Mouse (Mus musculus) fat pad, adult 2 months (tissue): Measurements from ENCODE around the gene Itga9.

Source experiments
- DNase-seq: peaks from one replicate; pipeline ENCODE4 v3.0.0-alpha.2; 2011; ENCODE audit warnings: low read depth, low spot score; ENCODE audit errors: extremely low read depth

Itga9 gene

DNA sequence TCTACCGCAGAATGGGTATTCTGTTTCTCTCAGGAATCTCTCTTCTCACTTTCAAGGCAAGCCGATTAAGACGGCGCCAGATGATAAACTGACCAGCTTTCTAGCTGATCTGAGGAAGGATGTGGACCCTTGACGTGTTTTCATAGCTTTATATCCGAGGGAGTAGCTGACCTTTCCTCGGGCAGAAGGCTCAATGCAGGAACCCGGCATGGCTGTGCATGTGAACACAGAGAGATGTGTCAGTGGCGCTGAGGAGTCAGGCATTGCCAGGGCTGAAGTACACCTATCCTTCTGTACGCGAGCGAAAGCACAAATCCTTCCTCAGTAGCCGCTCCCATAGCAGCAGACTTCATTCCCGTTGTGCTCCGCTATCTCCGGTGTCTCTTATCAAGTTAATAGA is 207.6 kb downstream of the Itga9 start:
- no peak for DNase-seq

GRCm38 (mm10) chr9:118814461-118814860 is 208.0 kb downstream of the Itga9 start:
- DNase-seq = no peak

DNA sequence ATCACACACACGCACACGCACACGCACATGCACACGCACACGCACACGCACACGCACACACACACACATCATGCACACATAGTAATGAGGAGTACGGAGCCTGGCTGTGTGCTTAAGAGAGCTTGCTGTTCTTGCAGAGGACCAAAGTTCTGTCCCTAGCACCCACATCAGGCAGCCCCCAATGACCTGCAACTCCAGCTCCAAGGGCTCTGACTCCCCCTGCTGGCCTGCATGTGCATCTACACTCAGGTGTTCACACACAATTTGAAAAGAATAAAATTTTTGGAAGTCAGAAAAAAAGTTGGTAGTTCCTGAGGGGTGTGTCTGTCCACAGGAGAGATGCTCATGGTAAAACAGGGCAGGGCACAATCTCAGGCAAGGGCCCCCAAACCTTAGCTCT is 209.1 kb downstream of the Itga9 start:
- DNase-seq = no peak

DNA sequence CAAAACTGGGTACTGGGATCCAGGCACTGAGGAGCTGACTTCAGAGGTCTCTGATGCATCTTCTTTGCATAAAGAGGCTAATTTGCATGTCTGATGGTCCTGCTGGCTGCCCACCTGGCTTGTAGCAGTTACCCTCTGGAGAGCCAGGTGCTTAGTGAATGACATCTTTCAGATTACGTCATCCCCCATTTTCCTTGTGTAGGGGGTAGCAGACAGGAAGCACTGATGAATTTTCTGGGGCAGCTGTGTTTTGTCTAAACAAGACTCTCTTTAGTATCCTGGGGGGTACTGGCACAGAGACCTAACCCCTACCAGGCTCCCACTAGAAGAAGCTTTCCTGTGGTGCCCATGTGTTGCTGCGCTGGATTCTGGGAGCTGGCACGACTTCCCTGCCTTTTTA is 212.0 kb downstream of the Itga9 start:
- no peak for DNase-seq

DNA sequence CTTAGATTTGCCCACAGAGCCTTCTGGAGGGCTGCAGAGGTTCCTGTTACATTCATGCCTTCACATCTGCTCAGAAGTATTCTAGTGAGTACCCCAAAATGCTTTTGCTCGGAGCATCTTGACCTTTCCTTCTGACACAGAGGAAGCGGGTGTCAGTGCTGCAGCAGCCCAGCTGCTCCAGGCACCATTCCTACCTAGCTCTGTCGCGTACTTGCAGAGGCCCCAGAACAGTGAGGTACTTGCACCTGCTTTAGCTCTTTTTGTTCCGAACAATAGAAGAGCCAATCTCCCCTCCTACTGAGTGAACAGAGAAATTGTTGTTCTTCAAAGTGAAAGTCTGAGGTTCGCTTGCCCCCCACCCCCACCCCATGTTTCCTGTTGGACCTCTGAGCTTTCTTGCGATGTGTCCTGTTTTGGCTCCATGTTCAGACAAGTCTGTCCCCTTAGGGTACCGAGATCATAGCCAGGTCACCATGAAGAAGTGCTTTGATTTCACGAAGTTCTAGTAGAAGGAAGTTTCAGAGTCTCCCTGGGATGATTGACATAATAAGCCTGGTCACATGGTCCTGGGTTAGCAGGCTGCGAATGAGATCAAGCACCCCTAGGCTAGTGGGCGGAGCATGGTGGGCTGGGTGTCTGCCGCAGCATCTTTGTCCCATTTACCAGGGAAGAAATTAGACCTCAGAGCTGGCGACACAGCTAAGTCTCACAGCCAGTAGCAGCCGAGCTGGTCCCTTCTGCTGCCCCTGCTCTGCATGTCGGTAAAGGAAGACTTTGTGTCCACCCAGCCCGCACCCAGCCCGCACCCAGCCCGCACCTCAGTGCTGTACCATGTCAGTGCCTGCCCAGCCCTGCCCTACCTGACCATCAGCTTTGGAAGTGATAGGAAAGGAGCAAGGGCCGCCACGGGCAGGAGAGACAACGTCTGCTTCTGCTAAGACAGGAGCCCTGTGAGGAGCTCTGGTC is 215.0 kb downstream of the Itga9 start:
- DNase-seq = no peak

DNA sequence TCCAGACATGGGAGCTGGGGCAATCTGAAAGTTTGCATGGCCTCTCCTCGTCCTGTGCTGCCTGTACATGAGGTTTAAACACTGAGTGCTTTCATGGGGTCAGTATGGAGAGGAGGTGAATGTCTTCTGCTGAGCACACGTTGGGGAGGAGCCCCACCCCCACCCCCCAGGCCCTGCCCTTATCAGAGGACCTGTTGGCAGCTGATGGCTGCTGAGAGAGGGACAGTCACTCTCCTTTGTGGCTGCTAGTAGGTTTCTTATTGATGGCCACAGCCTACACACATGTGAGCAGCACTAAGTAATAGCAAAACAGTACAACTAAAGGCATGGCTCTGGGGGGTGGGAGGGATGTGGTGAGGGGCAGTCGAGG is 215.7 kb downstream of the Itga9 start:
- no peak for DNase-seq

GRCm38 (mm10) chr9:118822581-118822980 is 216.1 kb downstream of the Itga9 start:
- no peak for DNase-seq

- no peak for DNase-seq
Observed at GRCm38 (mm10) chr9:118831080-118831479, 224.6 kb downstream of the Itga9 start.

- DNase-seq = no peak
Observed at GRCm38 (mm10) chr9:118832533-118832932, 226.0 kb downstream of the Itga9 start.

DNA sequence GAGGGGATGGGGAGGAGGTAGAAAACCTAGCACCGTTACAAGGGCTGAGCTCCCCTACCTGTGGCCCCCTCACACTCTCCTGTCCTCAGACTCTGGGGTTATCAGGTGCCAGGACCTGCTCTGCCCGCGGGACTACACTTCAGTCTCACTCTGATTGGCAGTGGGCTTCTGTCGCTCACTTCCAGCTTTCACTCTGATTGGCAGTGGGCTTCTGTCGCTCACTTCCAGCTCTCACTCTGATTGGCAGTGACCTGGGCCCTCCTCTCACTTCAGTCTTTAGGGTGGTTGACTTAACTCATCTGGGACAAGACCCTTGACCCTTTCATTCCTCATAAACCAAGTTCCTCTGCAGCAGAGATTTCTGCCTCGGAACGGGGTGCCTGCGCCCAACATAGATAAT is 226.9 kb downstream of the Itga9 start:
- no peak for DNase-seq

DNA sequence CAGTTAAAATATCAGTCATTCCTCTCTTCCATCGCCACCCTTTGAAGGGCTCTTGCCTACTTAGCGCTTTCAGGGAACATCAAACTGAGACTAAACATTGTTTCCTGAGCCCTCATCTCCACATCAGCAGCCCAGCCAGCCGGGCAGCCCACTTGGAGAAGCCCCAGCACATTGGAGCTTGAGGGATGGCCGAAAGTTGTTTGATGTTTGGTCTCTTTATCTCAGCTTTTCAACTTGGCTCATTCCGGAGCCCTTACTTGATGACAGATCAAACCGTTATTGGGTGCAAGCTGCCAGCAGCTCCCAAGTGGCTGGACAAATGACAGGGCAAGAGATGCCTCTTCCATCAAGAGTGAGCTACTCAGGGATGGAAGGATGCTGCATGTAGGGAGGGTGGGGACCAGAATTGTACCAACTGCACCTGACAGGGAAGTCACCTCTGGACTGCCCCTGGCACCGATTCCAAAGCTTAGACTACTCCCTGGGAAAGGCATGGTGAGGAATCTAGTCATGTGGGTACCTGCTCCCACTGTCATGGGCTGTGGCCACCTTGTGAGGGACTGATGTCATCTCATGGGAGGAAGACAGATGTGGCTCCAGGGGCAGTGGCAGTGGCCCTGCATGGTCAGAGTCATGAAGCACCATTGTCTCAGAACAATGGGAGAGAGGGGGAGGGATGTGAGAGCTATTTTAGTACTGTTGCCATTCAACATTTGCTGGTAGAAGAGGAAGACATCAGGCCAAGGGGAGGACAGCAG is 232.6 kb downstream of the Itga9 start:
- no peak for DNase-seq

DNA sequence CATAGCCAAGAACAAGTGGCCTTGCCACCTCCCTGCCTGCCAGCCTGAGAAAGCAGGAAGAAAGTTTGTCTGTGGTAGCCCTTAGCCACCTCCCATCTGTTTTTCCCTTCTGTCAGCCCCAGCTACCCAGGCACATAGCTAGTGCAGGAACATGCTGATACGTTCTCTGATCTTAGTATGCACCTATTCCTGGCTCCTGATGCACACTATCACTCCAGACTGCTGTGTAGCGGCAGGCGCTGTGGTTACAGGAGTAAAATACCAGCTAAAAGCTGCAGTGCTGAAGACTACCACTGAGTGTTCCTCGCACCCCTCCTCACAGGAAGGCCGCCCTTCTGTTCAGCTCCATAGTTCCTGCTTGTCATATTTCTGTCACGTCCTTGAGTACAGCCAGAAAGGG is 234.8 kb downstream of the Itga9 start:
- no peak for DNase-seq

DNA sequence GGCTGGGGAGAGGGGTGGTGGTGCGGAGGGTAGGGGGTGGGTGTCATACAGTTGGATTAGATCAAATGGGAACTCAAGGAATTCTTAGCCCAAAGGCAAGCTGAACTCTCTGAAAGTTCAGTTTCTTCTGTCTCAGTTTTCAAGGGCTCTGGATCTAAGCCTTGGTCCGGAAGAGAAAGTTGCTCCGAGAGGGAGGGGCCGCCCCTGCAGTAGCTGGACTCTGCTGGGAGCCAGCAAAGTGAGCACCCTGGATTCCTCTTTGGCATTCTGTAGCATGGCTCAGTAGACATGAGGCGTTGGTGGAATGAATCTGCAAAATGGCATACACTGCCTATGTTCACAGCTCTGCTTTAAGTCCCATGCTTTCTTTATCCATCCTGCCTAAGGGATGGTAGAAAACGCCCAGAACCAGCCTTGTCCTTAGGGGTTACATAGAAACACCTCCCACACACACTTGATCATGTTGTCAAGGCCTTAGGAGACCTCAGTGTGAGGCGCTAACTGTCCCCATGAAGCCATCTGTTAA is 235.5 kb downstream of the Itga9 start:
- DNase-seq = no peak

DNA sequence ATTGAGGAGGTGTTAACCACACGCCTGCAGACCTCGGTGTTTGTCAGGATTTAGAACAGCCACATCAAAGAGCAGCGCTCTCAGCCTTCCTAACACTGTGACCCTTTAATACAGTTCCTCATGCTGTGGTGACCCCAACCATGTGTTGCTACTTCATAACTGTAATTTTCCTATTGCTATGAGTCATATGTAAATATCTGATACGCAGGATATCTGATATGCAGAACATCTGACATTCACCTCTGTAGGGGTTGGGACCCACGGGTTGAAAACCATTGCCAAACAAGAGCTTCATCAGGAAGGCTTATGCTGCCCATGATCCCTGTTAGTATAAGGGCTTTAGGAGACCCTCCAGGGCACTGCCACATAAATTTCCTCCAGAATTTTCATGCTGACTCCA is 237.2 kb downstream of the Itga9 start:
- no peak for DNase-seq

- no peak for DNase-seq
Observed at GRCm38 (mm10) chr9:118845003-118845402, 238.5 kb downstream of the Itga9 start.

DNA sequence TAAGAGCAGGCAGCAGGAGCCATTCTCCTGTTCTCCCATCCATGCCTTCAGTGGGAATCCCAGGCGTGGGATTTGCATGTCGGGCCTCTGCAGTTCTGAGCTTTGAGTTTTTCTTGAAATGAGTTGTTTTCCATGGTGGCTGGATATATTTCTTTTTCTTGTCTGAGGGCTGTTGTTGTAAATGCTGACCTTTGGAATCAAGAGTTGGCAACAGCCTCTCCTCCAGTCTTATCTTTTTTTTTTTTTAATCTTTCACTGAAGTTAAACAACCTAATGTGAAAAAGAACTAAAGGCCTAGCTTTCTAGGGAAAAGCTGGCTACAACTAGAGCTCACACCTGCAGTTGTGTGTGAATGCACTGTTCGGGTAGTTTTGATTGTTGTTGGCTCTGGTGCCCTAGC is 240.3 kb downstream of the Itga9 start:
- DNase-seq = no peak

DNA sequence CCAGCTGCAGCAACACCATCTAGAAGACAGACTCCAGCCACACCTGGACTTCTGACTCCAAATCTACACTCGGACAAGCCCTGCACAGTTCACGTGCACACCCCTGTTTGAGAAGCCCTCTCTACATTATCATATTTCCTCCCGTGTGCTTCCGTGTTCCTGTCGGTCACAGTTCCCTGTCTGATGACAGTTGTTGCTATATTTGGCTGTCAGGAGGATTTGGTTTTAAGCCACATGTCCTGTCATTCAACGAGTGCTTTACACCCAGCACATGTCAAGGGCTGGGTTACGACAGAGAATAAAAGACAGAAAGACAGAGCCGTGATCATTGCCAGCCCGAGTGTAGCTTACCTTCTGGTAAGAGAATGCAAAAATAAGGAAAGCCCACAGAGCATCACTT is 250.2 kb downstream of the Itga9 start:
- DNase-seq = no peak

DNA sequence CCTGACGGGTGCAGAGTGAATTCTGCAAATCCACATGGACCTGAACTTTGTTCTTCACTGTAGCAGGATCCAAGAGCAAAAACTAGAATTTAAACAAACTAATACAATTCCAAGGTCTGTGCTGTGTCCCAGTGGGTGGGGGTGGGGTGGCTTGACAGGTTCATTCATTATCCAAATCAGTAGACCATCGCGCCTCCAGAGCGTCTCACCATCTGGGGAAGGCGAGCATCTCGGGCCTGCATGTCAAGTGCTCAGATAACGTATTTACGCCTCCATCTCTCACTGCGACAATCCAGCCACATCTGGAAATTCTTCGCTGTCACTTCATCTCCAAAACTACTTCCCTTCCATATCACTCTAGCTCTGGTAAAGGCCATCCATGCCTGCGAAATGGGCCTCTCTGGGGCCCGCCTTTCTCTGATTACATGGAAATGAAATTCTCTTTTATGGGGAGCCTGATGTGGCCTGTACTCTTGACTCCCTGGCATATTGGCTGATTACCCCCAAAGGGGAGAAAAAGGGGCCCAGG is 254.2 kb downstream of the Itga9 start:
- no peak for DNase-seq

GRCm38 (mm10) chr9:118862214-118862613 is 255.7 kb downstream of the Itga9 start:
- no peak for DNase-seq

DNA sequence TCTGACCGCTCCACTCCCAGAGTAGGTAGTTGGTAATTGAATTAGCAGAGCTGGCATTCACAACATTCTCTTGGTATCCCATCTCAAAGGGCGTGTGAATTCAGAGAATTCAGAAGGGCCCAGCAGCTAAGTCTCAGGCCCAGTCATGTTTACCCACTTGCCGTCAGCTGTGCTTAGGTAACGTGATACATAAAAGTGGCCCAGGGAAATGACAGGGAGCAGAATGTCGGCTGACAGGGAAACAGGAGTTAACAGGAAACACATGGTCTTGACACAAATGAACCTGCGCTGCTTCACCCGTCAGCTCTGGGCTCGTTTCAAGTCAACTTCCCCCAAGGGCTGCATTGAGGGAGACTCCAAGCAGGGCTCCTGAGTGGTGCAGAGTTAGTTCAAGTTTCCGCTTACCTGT is 256.4 kb downstream of the Itga9 start:
- DNase-seq = no peak

DNA sequence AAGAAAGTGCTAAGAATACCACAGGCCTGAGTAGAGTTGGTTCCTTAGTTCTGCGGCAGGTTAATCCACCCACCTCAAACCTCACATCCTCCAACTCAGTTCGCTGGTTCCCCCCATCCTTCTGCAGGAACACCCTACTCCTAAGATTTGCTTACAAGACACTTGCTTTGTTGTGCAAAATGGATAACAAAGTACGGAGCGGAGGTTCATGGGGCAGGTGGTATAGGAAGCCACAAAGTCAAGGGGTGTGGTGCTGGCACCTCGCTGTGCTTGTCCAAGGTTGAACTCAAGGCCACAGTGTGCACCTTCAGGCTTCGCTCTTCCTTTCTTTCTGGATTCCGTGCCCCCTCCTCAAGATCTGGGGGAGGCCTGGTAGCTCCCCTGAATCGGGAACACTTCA is 257.0 kb downstream of the Itga9 start:
- no peak for DNase-seq

DNA sequence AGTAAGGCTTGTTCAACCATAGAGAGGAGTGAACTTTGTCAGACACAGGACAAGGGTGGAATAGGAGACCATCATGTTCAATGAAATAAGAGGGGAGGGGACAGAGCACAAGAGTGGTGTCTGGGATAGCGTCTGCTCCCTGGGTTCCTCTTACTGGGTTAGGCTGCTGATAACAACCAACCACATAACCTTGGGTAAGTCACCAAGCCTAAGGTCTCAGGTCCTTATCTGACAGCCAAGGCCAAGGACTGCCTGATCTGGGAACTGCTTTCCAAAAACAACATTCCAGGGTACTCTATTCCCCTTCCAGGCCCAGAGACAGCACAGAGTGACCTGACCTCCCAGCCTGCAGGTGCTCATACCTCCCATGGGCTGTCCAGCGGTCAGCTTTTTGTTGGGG is 260.5 kb downstream of the Itga9 start:
- no peak for DNase-seq
